Mouse (Mus musculus): ENCODE results near the gene Pramel3. TPM values are rescaled to one million over a fixed set of nuclear protein-coding genes. Genes with fewer than 3 reads are reported as not detected.

Pramel3 gene
- not detected in 2 replicates for polyA plus RNA-seq (2015; fragmentation: Nextera tagmentation; extraction: Ambion mirVana)

DNA sequence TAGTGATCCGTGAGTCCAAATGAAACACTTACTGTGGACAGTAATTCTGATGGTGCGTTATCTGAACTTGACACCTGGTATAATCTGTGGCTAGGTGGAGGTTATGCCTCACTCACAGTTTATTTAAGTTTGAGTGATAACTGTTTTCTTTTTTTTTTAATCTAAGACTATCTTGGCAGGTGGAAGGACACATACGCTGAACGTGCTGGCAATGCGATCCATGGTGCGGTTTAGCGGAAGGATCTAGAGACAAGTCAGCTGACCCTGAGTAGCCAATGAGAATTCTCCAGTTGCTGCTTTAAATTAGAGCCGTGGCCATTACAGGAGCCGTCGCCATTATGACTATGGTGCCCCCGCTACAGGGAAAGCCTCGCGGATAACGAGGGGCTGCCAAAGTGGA, at the start of gene Pramel3:
Pramel3 (plus strand) TSS at position 301 of the 400 bp plus-strand sequence.

Other genes starting within 250 kb of the Pramel3 start
- 0.04 TPM in 1 of 2 replicates, not detected in the other for gene Gm15023, start 124.7 kb upstream of the Pramel3 start, polyA plus RNA-seq (2015; fragmentation: Nextera tagmentation; extraction: Ambion mirVana)
- gene Tceal6, start 91.6 kb upstream of the Pramel3 start, polyA plus RNA-seq (2015; fragmentation: Nextera tagmentation; extraction: Ambion mirVana), result 2.3 and 3.8 TPM in 2 replicates
- gene Gm5128, start 71.0 kb downstream of the Pramel3 start, polyA plus RNA-seq (2015; fragmentation: Nextera tagmentation; extraction: Ambion mirVana), result 0.17 TPM in 1 of 2 replicates, not detected in the other
- 0.05 and 0.10 TPM in 2 replicates for gene Gm7903, start 131.5 kb downstream of the Pramel3 start, polyA plus RNA-seq (2015; fragmentation: Nextera tagmentation; extraction: Ambion mirVana)
- 0.17 TPM in 1 of 2 replicates, not detected in the other for gene AV320801, start 192.3 kb downstream of the Pramel3 start, polyA plus RNA-seq (2015; fragmentation: Nextera tagmentation; extraction: Ambion mirVana)

All from skeletal muscle tissue, postnatal 0 days (tissue).